Mouse (Mus musculus) gastrocnemius, postnatal 4 days (tissue): ENCODE data around the gene Trim46. TPM values are rescaled to one million over a fixed set of nuclear protein-coding genes. Genes with fewer than 3 reads are reported as not detected.

Experiments
- DNase-seq, 2 experiments: peaks; one replicate each; pipeline ENCODE4 v3.0.0; 2021 to 2022; ENCODE audit warnings: low spot score in 2 of 2, mixed read lengths in 2 of 2
- total RNA-seq, 2 experiments: library from RNA; stranded (reverse); gene quantifications; 2 replicates each; pipeline ENCODE4 v1.2.3; 2021

Gene Trim46
- total RNA-seq, 2 experiments from 2014 or later, result 0.73 to 0.83 TPM

GRCm38 (mm10) chr3:89214681-89215411 lies 31.3 kb downstream of the Trim46 start, which contains the start of gene Thbs3:
Gene Thbs3, plus strand, starts transcription at chr3:89215180.
- DNase-seq, result peak in 1 of 2 experiments; percentile 67

GRCm38 (mm10) chr3:89213803-89214530 lies 32.1 kb downstream of the Trim46 start:
- DNase-seq, result peak; percentile 94 to 97

DNA sequence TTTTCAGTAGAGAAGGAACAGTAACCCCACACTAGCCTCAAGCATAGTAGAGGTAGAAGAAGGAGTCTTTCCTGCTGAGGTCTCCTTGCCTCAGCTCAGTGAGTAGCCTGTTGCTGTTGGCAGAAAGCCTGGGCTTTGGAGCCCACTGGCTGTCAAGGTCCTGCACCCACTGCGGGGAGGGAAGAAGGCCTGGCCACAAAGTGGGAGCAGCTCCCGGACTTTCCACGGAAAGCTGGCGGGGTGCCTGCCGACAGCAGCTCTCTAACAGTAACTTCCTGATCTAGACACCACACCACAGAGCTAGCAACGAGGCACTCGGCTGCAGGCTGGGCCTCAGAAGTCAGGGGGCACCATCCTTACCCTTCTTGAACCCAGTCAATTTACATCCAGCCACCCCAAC lies 35.4 kb downstream of the Trim46 start:
- no peak for DNase-seq

GRCm38 (mm10) chr3:89210162-89210561 lies 35.9 kb downstream of the Trim46 start:
- DNase-seq, result no peak

DNA sequence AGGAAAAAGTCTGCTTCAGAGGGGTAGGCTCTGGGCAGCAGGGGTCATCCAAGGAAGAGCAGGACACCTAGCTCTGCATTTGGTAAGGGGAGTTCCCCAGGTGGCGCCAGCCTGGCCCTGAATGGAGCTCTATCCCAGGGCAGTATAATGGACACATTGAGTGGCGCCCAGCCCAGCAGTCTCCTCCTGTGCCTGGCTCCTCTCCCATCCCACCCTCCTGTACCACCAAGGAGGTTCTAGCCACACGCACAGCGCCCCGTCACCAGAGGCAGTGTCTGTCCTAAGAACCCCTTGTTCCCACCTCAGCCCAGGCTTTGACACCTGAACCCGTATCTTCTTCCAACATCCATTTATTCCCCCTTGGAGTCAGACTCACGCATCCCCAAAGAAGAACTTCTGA lies 36.4 kb downstream of the Trim46 start:
- no peak for DNase-seq

DNA sequence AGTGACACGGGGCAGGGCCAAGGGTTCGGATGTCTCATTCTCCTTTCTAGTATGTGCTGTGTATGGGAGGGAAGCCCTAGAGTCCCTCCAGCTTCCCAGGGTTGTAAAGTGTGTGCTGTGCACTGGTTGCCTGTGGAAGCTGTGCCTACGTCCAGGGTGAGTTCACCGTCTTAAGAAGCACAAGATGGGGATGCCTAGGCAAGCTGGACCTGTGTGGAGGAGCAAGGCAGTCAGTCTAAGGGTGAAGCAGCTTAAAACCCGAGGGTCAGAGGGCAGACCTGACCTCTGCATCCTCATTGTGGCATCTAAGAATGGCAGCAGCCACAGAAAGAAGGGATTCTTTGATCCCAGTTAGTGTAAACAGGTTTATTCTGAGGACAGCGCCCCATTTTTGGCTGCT lies 37.4 kb downstream of the Trim46 start:
- no peak for DNase-seq

DNA sequence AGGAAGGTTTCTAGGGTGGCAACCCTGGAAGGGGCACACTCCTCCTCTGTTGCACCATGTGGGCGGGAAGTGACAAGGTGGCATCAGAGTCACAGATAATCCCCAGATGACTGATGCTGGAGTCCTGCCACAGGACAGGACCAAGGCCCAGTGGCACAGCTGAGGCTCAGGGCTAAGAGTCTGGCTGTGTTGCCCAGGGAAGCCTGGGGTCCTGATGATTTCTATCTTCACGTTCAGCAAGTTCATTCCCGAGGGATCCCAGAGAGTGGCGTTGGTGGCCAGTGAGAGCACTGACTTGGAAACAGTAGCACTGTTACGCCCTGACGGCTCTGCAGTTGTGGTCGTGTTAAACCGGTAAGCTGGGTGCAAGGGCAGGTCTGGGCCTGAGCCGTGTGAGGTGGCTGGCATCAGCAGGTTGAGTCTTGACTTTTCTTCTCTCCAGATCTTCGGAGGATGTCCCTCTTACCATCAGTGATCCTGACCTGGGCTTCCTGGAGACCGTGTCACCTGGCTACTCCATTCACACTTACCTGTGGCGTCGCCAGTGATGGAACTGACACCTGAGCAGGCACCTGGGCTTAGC lies 37.9 kb downstream of the Trim46 start:
- DNase-seq, result no peak

DNA sequence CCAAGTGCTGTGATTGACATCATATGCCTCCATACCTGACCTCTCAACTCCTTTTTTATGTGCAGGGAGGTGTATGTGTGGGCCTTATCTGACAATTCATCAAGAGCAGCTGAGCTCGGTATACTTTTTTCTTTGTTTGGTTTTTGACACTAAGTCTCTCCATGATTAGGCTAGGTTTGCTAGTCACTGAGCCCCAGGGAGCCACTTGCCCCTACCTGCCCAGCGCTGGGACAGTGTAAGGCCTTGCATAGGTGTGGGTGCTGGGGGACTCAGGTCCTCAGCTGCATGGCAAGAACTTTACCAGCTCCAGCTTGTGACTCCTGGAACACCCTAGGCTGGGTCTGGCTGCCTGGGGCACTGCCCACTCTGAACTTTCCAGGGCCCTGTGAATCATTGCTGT lies 39.4 kb downstream of the Trim46 start:
- no peak for DNase-seq

GRCm38 (mm10) chr3:89206079-89206478 lies 40.0 kb downstream of the Trim46 start:
- no peak for DNase-seq

DNA sequence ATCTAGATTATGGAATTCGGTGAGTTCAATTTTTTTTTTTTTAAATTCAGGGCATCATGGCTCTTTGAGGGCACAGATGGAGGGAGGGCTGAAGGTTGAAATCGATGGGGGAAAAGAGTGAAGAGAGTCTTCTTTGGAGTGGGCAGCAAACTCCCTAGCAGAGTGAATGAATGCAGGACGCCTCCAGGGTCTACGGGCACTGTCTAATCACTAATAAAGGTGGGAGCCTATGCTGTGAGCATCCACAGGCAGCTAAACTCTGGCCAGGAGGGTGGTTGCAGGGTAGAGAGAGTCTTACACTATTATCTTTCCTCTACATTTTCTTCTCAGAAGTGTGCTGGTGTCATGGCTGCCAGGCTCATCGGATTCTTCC lies 43.0 kb downstream of the Trim46 start:
- DNase-seq, result no peak

- peak; percentile 71 to 83 for DNase-seq
These were observed 43.6 kb downstream of the Trim46 start, which contains the start of gene Gba for GRCm38 (mm10) chr3:89202253-89203141. Gene Gba, plus strand, starts transcription at chr3:89202928.

- no peak for DNase-seq
These were observed 46.3 kb downstream of the Trim46 start for GRCm38 (mm10) chr3:89199839-89200238.

DNA sequence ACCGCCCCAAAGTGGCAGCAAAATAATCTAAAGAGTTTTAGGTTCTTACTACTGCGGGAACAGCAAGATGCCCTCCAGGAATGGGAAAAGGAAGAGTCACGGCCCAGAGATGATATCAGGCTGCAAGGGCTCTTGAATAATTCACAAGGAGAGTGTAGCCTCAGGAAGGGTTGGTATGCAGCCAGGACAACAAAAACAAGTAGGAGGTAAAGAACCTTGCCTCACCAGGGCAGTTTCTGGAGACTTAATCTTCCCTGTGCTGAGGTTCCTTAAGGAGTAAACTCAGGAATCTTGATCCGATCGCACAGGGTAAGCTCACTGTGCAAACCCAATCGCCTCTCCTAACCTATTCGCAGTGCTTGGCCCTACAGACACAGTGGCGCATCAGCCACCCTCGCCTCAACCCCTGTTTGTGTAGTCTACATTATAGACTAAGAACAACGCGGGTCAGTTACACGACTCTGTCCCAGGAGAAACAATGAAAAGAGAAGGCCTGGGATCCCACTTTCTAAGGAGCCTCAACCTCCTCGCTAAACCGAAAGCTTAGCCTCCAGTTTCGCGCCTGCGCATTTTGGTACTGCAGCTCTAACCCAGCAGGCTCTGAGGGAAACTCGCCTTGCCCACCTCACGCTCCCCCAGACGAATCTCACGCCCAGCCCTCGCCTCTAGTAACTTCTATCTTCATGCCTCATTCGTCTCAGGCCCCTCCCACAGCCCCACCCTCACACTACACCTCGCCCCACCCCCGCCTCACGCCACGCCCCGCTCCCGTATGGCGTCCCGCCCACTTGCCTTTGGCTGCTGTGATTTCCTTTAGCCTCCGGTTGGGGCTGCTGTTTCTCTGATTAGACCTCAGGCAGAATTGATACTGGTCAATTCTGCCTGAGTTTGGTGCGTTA lies 49.9 kb downstream of the Trim46 start:
- DNase-seq, result peak; percentile 86 to 92

DNA sequence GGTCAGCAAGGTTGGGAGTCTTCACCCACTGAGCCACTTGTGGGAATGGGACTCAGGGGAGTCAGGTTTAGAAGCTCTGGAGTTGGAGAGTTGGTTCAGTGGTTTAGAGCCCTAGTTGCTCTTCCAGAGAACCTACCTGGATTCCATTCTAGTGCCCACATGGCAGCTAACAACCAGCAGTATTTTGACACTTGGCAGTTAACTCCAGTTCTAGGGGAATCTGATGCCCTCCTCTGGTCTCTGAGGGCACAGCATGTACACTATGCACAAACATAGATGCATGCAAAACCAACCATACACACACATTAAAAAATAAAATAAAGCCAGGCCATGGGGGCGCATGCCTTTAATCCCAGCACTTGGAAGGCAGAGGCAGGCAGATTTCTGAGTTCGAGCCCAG lies 52.3 kb downstream of the Trim46 start:
- no peak for DNase-seq

- no peak for DNase-seq
These were observed 52.8 kb downstream of the Trim46 start for GRCm38 (mm10) chr3:89193351-89193750.

- DNase-seq, result no peak
These were observed 55.7 kb downstream of the Trim46 start for GRCm38 (mm10) chr3:89190436-89190835.

DNA sequence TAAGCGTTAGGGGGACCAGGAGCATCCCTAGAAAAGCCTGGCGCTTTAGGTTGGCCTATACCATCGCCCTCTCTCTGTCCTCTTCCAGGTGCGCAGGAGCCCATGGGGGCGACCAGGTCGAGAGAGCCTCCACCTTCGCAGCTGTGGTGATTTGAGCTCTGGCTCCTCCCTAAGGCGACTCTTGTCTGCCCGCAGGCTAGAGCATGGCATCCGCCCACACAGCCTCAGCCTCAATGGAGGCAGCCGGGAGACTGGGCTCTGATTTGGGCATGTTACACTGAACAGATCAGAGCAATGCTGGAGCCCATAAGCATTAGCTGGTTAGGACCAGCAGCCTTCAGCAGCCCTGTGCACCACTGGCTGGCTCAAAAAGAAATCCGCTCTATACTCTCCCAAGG lies 57.6 kb downstream of the Trim46 start:
- DNase-seq, result no peak

GRCm38 (mm10) chr3:89187690-89188477 lies 58.2 kb downstream of the Trim46 start:
- no peak for DNase-seq

- DNase-seq, result no peak
These were observed 58.9 kb downstream of the Trim46 start for GRCm38 (mm10) chr3:89187197-89187596.
